15 mouse cellular contexts compared by ENCODE assay signal in genomic region chr10:76209241-76209640, GRCm38 (mm10). TPM values are rescaled to one million over a fixed set of nuclear protein-coding genes. Genes with fewer than 3 reads are reported as not detected.
"Had no signal": no experiment of that assay in that cellular context is flagged by ENCODE, and none has a peak within 500 bp of the region (broad histone marks: within the 10 kb centered on the region; RNA-seq: fewer than 3 reads in every experiment).

No protein-coding gene starts in this region.

- H3K4me2 ChIP-seq: limb, embryonic 15.5 days; liver, embryonic 13.5 days; midbrain, embryonic 15.5 days had no signal

- H3K4me1 ChIP-seq: limb, embryonic 15.5 days; liver, embryonic 13.5 days; midbrain, embryonic 15.5 days had no signal

- H3K9me3 ChIP-seq: limb, embryonic 15.5 days; midbrain, embryonic 15.5 days had no signal

- H3K27ac ChIP-seq: kidney, postnatal 0 days; layer of hippocampus, adult 2 months; left cerebral cortex, adult 2 months; limb, embryonic 15.5 days; liver, embryonic 13.5 days; midbrain, embryonic 15.5 days had no signal

- H3K27me3 ChIP-seq: limb, embryonic 15.5 days; liver, embryonic 13.5 days; midbrain, embryonic 15.5 days had no signal

- H3K4me3 ChIP-seq: layer of hippocampus, adult 2 months; left cerebral cortex, adult 2 months; limb, embryonic 15.5 days; liver, embryonic 13.5 days; midbrain, embryonic 15.5 days had no signal

- H3K9ac ChIP-seq: limb, embryonic 15.5 days; liver, embryonic 13.5 days; midbrain, embryonic 15.5 days had no signal

- ATAC-seq: midbrain, embryonic 15.5 days had no signal

- DNase-seq: kidney, adult 11 months; kidney, adult 9 months; kidney, postnatal 4 days; liver, embryonic 13.5 days; lung, adult 18-20 months; retina, postnatal 1 day; right cerebral cortex, postnatal 4 days; spleen, adult 18-20 months; thymus, postnatal 4 days had no signal

RNA-seq across cellular contexts. Expression of gene S100b, which starts 44.4 kb away (rescaled TPM):
- total RNA-seq: megakaryocyte-erythroid progenitor cell, adult 5-6 weeks had no signal
- polyA plus RNA-seq: liver, embryonic 13.5 days had no signal
